Mouse (Mus musculus) NIH3T3 (cell line): Measurements from ENCODE around the gene Dennd2c.
"Not testable (repeated sequence)": the region's sequence is repeated elsewhere in the genome, so short reads cannot be mapped to it uniquely, and the experiment has no call there.

Source experiments
- DNase-seq: peaks from one replicate; pipeline ENCODE4 v3.0.0-alpha.2; 2012; ENCODE audit warnings: low read depth

Gene Dennd2c

DNA sequence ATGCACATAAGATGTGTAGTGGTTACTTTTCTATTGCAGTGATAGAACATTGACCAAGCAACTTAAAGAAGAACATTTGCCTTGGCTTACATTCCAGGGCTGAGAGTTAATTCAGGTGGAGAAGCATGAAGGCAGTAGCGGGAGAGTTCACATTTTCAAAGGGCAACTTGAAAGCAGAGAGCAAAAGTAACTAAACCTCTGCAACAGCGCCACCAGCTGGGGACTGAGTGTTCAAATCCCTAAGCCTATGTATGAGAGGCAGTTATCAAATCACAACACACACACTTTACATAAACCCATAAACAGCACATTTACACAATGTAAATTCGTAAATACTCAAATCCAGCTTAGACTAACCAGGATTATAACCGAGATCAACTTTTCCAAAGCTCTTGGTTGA is 67.4 kb downstream of the Dennd2c start:
- DNase-seq = peak; percentile 92

DNA sequence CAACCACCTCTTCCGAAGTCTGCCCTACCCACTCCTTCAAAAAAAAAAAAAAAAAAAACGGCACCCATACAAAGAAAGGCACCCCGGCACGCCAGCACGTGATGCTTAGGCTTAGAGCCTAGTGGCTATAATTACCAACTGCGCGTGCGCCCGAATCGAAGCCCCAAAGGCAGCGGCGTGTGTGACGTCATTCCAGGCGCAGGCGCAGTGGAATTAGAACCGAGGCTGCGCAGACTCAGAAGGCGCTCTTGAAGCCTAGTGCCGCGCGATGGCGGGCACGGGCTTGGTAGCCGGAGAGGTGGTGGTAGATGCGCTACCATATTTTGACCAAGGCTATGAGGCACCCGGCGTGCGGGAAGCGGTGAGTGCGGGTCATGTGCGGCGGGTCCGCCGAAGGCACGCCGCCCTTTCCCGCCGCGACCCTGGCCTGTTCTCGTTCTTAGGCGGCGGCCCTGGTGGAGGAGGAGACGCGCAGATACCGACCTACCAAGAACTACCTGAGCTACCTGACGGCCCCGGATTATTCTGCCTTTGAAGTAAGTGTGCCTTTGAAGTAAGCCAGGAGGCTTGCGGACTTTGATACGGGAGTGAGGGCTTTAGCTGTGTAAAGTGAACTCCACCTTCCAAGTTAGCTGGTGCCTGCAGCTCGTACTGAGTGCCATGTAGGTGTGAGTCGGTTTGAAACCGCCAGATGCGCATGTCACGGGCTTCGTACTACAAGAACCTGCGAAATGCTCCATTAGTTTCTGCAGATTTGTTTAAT is 69.3 kb downstream of the Dennd2c start, which contains the start of gene Bcas2:
Gene Bcas2, plus strand, starts transcription at position 151 of the 763 bp plus-strand sequence.
- peak; percentile 100 for DNase-seq

DNA sequence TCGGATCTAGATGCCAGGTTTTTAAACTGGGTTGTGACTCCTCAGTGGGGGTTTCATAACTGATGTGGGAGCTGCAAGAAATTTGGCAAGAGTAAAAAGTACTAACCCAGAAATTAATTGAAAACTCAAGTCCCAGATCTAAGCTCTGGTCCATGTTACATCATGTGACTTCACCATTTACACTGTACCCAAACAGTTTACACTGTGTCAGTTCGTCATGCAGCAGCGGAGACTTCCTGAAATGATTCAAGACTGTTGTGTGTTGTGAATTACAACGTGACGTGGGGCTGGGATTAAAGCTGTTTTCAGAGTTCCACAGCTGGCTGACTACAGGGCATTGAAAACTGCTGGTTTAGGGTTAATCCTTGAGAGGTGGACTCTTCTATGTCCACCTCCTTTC is 70.2 kb downstream of the Dennd2c start:
- peak; percentile 26 for DNase-seq

DNA sequence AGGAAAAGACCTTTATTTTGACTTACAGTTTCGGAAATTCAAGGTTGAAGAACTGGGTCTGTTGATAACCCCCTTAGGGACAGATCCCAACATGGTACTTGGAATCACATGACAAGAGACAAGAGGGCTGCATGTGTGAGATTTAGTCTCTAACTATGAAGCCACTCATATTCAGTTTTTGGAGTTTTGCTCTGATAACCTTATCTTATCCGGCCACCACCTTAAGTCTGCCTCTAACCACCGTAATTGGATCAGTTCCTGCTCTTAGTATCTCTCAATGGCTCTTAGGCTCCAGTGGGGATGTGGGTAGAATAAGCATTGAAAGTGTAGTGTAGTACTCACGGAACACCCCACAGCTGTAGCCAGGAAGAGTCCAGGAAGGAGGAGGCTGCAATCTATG is 74.3 kb downstream of the Dennd2c start:
- no peak for DNase-seq

DNA sequence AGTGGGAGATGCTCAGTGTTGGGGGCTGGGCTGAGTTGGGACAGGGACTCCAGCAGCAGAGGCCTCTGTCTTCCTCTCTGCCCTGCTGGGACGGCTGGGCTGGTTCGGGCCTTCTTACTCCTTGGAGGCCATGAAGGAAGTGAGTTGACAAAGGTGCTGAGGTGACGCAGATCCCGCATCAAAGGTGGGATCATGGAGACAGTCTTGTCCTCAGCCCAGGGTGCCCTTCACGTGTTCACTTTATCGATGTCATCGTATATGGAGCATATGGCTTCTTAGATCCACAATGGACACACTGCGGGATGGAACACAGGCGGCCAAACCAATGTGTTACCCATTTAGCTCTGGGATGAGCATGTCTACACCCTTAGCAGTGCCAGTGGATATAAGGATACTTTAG is 77.1 kb downstream of the Dennd2c start:
- no peak for DNase-seq

DNA sequence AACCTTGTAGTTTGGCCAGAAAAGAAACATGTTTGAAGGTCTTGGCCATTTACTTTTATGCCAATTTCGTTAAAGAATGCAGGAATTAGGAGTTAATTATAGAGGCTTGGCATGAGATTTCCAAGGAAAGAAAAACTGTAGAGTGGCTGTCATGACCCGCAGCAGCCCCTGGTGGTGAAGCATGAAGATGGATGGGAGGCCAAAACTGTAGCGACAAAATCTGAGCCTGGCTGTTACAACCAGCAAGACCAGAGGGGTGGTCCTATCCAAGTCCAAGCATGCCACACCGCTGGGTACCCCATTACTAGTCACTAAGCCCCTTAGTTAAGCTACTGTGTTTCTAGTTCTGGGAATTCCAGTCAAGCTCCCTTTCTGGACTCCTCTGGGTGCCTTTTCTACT is 78.8 kb downstream of the Dennd2c start:
- DNase-seq = no peak

DNA sequence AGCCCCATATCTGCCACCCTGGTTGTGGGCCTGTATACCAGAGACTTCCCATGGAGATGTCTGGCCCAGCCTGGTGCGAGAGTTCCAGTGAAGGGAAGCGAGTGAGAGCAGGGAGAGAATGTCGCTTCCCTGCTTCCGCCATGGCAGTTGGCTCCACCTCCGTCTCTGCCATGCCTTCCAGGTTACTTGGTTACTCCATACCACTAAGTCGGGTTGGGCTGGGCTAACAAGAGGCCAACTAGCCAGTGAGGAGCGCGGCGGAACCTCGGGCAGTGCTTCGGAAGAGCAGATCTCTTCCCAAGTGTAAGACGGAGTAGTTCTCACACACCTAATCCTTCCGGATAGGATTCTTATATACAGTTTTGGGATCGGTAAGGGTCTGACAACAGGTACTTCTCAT is 80.4 kb downstream of the Dennd2c start:
- DNase-seq = no peak

DNA sequence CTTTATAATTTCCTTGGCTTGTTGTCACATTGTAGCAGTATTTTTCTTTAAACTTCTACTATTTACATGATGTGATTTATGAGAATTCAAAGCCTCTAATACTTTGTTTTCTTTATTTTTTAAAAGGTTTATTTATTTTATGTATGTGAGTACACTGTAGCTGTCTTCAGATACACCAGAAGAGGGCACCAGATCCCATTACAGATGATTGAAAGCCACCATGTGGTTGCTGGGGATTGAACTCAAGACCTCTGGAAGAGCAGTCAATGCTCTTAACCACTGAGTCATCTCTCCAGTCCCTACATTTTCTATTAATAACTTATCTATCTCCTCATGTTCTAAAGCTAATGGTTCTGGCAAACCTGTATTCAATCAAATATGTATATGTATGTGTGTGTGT is 82.1 kb downstream of the Dennd2c start:
- DNase-seq = peak; percentile 41

DNA sequence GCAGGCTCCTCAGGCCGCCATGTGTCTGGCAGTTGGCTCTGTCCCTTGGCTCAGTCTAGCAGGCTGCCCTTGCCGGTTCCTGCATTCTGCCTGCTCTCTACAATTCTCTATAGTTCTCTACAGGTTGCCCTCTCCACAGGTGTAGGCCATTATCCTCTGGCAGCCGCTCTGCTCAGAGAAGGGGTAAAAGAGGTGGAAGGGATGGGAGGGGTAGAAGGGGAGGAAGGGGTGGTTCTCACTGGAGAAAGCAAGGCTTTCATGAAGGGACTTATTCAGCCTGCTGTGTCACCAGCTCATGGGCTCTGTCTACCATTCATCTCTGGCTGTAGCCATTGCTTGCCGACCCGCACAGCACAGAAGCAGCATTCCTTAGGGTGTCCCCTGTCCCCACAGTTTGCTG is 86.0 kb downstream of the Dennd2c start:
- no peak for DNase-seq

DNA sequence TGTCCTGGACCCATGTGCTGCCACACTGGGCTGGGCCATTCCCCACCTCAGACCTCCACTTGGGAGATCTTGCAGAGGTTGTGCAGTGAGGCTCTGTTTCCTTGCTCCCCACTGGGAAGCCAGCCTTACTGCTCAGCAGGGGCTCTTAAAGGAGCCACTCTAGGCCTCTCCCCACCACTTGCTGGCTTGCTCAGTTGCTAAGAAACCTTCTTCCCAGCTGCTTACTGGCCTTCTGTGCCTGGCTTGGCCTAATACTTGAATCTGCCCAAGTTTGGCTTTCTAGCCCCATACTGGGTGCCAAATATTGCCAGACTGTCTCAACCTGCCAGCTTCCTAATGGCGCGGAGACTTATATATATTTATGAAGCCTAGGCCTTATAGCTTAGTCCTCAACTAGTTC is 86.5 kb downstream of the Dennd2c start:
- no peak for DNase-seq

DNA sequence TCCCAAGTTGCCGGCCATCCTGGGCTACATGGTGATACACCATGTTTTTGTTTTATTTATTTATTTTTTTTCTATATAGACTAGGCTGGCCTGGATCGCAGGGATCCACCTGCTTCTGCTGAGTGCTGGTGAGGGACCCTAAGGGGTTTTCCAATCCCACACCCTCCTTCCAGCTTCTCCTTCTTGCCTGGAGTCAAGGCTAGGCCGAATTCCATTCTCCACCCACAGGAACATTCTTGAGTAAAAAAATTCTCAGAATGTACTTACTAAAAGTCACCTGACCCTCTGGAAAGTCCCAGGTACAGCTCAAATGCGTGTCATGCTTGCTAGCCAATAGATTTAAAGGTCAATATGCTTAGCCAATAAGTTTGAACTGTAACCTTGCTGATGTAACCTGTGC is 89.8 kb downstream of the Dennd2c start:
- no peak for DNase-seq

DNA sequence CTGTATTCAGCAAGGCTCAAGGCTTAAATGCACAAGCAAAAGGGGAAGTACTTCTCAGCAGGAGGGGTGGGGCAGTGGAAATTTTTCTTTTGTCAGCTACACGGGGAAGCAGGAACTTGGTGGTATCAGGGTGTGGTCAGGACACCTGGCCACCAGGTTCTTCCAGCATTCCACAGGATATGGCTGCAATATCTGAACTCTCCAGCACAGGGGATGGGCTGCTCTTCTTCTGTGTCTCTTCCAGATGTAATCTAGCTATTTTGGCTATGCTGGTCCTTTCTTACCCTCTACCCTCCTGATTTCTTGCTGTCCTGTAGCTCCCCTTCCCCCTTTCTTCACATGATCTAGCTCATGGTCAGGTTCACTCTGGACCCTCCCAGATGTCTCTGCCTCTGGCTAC is 90.8 kb downstream of the Dennd2c start:
- DNase-seq = no peak

DNA sequence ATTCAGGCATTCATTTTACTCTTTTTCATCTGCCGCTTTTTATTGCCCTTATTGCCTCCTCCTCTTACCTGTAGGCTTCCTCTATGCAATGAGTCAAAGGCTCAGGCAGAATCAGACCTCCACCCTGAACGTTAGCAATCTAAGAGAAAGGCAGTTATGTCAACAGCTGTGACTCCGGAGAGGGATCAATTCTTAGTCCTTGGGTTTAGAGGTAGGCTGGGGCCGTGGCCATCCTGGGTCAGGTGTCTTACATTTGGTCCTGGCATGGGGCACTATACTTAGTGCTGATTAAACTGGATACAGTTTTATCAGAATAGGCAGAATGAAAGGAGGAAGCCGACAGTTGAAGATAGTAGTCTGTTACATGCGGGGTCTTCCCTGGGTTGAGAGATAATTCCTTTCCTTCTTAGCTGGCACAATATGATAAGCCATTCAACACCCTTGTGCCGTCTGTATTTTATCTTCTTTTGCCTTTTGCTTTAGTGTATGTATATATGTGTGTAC is 94.0 kb downstream of the Dennd2c start:
- DNase-seq = no peak

DNA sequence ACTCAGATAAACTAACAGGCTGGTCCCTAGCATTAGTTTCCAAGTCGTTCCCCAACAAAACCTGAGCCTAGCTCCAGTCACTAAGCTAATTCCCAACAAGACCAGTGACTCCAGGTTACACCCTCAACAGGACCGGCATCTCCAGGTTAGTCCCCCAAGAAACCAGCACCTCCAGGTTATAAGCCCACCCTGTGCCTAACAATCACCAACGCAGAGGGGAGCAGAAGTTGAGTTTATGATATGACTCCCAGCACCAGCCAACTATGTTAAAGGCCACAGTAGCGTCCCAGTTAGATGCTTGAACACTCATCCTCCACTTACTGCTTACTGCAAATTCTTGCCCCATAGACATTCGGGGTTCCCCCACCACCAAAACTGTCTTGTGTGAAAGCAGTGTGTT is 97.0 kb downstream of the Dennd2c start:
- no peak for DNase-seq

DNA sequence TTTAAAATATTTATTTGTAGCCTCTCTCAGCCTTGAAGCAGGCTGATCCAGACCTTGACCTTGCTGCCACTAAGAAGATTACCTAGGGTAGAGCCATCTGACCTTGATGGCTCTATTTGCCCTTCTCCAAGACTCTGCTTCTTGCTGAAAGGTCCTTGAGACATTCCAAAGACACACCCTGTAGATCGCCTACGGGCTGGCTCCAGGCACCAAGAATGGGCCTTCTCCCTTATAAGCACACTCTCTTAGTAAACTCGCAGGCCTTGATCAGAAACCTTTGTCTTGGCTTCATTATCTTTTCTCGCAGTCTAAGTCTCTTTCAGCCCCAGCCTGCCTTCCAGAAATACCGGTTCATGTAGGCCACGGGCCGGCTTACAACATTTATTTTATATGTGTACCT is 98.7 kb downstream of the Dennd2c start:
- not testable (repeated sequence) for DNase-seq

DNA sequence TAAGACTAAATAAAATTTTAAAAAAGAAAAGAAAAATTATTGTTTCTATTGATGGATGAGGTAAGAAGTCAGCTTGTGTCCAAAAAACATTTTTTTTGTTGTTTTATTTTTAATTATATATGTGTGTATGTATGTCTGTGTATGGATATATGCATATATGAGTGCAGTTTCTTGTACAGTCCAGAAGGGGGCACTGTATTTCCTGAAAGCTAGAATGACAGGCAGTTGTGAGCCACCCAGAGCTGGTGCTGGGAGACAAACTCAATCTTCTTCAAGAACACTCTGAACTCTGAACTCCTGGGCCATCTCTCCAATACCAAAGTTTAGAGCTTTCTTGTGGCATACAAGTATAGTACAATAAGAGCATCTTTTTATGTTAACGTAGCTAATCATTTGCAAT is 101.2 kb downstream of the Dennd2c start:
- DNase-seq = no peak

DNA sequence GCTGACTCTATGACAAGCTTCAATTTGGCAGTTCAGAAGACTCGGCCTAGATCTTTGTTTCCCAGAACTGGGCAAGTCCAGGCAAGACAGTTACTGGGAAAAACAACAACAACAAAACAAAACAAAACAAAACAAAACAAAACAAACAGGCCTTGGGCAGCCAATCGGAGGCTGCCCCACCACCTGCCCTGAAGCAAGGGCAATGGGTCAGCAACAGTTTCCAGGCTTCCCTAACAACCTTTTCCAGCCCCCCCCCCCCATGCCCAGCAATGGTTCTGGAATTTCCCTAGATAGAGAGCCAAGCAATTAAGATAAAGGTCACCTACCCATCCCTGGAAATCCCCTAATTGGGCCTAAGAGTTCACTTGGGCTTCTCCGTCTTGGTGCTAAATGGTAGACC is 102.0 kb downstream of the Dennd2c start:
- no peak for DNase-seq

DNA sequence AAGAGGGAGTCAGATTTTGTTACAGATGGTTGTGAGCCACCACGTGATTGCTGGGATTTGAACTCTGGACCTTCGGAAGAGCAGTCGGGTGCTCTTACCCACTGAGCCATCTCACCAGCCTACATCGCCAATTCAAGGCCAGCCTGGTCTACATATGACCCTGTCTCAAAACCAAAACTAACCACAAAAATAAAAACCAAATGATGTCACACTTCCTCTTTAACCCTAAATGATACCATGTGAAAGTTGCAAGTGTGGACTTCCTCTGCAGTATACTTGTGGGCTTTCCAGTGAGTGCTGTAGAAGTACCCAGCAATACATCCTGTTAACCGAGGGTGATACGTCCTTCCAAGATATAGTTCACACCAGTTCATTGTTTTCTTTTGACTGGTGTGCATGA is 104.0 kb downstream of the Dennd2c start:
- no peak for DNase-seq

DNA sequence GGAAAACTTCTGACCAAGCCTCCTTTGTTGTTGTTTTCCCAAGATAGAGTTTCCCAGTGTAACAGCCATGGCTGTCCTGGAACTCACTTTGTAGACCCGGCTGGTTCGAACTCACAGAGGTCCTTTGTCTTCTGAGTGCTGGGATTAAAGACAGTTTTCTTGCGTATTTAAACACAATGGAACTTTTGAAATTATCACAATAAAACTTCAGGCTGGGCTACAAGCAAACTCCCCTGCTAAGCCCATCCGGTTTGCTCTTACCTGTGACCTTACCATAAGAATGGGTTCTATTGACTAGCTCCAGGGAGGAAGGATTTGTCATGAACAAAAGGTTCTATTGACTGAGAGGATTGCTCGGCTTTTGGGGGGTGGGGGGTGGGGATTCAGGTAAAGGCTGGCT is 105.3 kb downstream of the Dennd2c start:
- DNase-seq = no peak

DNA sequence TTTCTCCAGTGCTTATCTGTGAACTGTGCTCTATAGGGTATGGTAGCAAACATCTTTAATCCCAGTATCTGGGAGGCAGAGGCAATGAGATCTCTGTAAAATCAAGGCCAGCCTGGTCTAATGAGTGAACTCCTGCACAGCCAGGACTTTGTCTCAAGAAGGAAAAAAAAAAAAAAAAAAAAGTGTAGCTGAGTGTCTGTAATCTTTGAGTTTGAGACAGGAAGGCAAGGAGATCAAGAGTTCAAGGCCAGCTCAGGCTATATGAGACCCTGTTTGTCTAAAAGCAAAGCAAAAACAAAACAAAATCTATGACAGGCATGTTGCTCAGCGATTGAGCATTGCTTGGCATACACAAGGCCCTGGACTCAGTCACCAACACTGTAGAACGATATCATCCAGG is 105.8 kb downstream of the Dennd2c start:
- no peak for DNase-seq

DNA sequence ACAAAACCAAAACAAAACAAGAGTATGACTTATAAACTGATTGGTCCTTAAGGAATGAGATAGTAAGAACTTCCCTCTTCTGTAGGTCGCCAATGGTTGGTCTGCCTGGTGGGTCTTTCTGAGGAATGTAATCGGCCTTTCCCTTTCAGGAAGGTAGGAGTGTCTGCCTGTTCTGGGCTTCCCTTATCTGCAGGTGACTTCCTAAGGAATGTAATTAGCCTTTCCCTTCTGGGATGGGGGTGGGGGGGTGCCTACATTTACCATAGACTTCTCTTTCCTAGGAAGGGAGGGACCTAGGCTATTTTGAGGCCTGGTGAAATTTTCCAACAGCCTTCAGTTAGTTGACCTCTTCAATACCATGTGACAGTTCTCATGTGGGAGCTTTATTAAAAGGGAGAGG is 108.7 kb downstream of the Dennd2c start:
- no peak for DNase-seq

DNA sequence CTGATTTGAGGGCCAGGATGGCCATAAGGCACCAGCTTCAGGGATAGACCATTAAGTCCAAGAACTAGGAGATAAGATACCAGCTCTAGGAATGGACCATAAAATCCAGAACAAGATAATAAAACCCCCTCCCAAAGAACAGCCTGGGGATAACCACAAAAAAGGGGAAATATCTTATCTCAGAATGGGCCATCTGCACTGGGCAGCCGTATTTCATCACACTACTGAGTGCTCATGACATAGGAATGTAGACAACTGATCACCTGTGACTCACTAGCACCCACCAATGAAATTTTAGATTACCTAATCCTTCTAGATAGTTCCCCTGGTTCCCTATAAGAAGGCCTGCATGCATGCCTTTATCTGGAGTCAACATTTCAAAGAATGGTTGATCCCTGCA is 109.7 kb downstream of the Dennd2c start:
- peak; percentile 39 for DNase-seq

DNA sequence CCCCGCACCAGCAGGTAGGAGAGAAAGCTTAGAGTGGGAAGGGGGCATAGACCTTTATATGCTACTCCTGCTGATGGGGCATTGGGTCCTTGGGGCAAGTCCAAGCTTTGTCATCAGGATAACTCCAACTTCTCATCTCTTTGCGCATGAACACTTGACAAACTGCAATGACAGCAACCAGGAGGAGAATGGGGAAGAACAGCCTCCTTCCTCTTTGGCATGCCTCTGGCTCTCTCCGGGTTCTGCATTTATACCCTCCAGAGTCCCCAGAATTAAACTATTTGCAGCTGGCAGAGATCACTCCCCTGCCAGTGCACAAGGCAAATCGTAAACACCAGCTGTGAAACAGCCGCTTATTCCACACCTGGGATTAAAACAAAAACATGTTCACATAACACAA is 111.1 kb downstream of the Dennd2c start:
- DNase-seq = no peak

DNA sequence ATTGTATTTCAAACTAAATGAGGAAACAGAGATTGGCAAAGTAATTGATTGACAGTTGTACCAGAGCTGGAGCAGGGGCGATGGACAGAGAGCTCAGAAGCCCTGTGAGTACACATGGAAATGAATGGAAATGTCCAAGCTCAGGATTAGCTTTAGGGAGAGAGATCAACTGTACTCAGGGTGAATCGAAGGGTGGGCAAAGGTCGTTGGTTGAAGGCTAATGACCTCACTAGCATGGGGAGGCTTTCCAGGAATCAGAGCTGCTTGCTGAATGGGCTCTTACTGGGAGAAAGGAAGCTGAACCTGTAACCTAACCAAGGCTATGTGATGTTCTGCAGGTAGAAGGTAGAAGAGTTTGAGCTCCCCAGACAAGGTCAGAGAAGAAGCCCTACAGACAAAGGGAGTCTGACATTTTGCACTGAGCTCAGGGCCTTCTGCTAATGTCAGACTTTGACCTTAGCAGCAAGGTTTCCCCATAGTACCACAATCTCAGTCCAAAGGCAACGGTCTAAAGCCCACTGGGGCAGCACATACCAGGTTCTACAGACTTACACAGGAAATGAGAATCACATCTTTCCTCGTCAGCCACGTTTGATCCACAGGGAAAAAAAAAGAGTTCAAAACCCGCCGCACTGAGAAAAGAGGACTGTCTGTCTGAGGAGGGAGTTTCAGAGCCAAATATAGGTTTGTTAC is 112.3 kb downstream of the Dennd2c start:
- no peak for DNase-seq
